Comparison of ENCODE assay signal across 24 mouse cellular contexts in the genomic region with DNA sequence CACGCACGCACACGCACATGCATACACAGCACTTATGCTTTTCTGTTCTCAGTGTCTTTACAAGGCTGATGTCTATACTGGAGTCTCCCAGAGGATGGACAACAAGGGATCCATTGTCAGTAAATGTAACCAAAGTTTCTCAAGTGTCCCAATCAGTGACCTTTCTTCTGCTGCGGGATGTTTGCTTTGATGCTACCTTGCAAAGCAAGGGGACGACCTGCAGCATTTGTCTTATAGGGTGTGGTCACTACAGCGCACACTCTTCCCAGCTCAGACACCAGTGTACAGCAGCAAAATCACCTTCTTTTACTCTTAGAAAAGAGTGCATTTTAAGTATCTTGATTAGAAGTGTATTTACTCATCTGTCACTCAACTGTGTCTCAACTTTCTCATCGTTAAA.
"Had no signal": no experiment of that assay in that cellular context is flagged by ENCODE, and none has a peak within 500 bp of the region (broad histone marks: within the 10 kb centered on the region; RNA-seq: fewer than 3 reads in every experiment).

No protein-coding gene starts in this region.

- H3K27me3 ChIP-seq: hindbrain, embryonic 12.5 days; intestine, embryonic 15.5 days; kidney, embryonic 15.5 days; limb, embryonic 12.5 days; liver, embryonic 13.5 days had no signal

- H3K9ac ChIP-seq: hindbrain, embryonic 12.5 days; hindbrain, embryonic 14.5 days; intestine, embryonic 15.5 days; kidney, embryonic 15.5 days; limb, embryonic 12.5 days; liver, embryonic 13.5 days had no signal

- H3K36me3 ChIP-seq: hindbrain, embryonic 10.5 days; hindbrain, embryonic 12.5 days; intestine, embryonic 15.5 days; kidney, embryonic 15.5 days; limb, embryonic 10.5 days; limb, embryonic 12.5 days; liver, embryonic 13.5 days had no signal

- H3K27ac ChIP-seq: gastrocnemius, adult 2 months; heart, adult 2 months; hindbrain, embryonic 12.5 days; hindbrain, embryonic 14.5 days; intestine, embryonic 15.5 days; kidney, embryonic 15.5 days; kidney, postnatal 0 days; layer of hippocampus, adult 2 months; left cerebral cortex, adult 2 months; limb, embryonic 10.5 days; limb, embryonic 12.5 days; liver, embryonic 13.5 days had no signal

- DNase-seq: gastrocnemius, adult 2 months; gastrocnemius, postnatal 10 days; gastrocnemius, postnatal 25 days; kidney, adult 11 months; kidney, adult 2 months; kidney, adult 9 months; kidney, postnatal 14 days; kidney, postnatal 36 days; liver; liver, embryonic 13.5 days had no signal

- H3K4me2 ChIP-seq: heart, embryonic 11.5 days; hindbrain, embryonic 12.5 days; hindbrain, embryonic 14.5 days; intestine, embryonic 15.5 days; kidney, embryonic 15.5 days; limb, embryonic 12.5 days; liver, embryonic 11.5 days; liver, embryonic 13.5 days had no signal

- ATAC-seq: inflammation-experienced regulatory T-cells, adult 6 months; intestine, embryonic 15.5 days had no signal

- H3K4me1 ChIP-seq: intestine, embryonic 15.5 days; liver, embryonic 13.5 days had no signal

- H3K9me3 ChIP-seq: hindbrain, embryonic 10.5 days; hindbrain, embryonic 12.5 days; intestine, embryonic 15.5 days; kidney, embryonic 15.5 days; limb, embryonic 10.5 days; limb, embryonic 12.5 days; liver, embryonic 13.5 days had no signal

- H3K4me3 ChIP-seq: gastrocnemius, adult 2 months; heart, adult 2 months; hindbrain, embryonic 10.5 days; hindbrain, embryonic 12.5 days; intestine, embryonic 15.5 days; kidney, embryonic 15.5 days; layer of hippocampus, adult 2 months; left cerebral cortex, adult 2 months; limb, embryonic 10.5 days; limb, embryonic 12.5 days; liver, embryonic 13.5 days had no signal
